Mouse (Mus musculus) heart, embryonic 15.5 days (tissue): Measurements from ENCODE around the gene D5Ertd579e. TPM values are rescaled to one million over a fixed set of nuclear protein-coding genes. Genes with fewer than 3 reads are reported as not detected.

ENCODE experiments used
- ATAC-seq: fragments of 200-750 bp; cut with Nextera tagmentation; replicated peaks from 2 replicates; pipeline ENCODE4 v1.8.0; 2017; ENCODE audit warnings: low read depth, moderate TSS enrichment; ENCODE audit not compliant: insufficient number of reproducible peaks, insufficient read depth, low FRiP score
- H3K27ac ChIP-seq: fragments of 300-500 bp; sonication (generic); 2 replicates; pipeline ENCODE4 v1.5.1; 2015; ENCODE audit warnings: mild to moderate bottlenecking, inconsistent platforms
- H3K27me3 ChIP-seq: fragments of 300-500 bp; sonication (generic); 2 replicates; pipeline ENCODE4 v1.6.1; 2015; ENCODE audit warnings: inconsistent platforms
- H3K36me3 ChIP-seq: fragments of 300-500 bp; sonication (generic); 2 replicates; pipeline ENCODE4 v1.6.1; 2015; ENCODE audit warnings: mild to moderate bottlenecking, inconsistent platforms
- H3K4me1 ChIP-seq: fragments of 300-500 bp; sonication (generic); replicated peaks from 2 replicates; pipeline ENCODE4 v1.6.1; 2015; ENCODE audit warnings: inconsistent platforms
- H3K4me2 ChIP-seq: fragments of 300-500 bp; sonication (generic); 2 replicates; pipeline ENCODE4 v1.6.1; 2015; ENCODE audit warnings: inconsistent platforms, mild to moderate bottlenecking, moderate library complexity
- H3K4me3 ChIP-seq: fragments of 300-500 bp; sonication (generic); 2 replicates; pipeline ENCODE4 v1.5.1; 2015; ENCODE audit warnings: mild to moderate bottlenecking, inconsistent platforms
- H3K9ac ChIP-seq: fragments of 300-500 bp; sonication (generic); 2 replicates; pipeline ENCODE4 v1.6.1; 2015; ENCODE audit warnings: mild to moderate bottlenecking, inconsistent platforms
- H3K9me3 ChIP-seq: fragments of 300-500 bp; sonication (generic); replicated peaks from 2 replicates; pipeline ENCODE4 v1.6.1; 2016; ENCODE audit warnings: inconsistent platforms
- WGBS: fragments of 180-500 bp; shearing (Covaris S2); methylation state at CpG from one replicate; pipeline ENCODE4 v1.1.7; 2015; ENCODE audit warnings: mixed read lengths; 5-methylcytosine and 5-hydroxymethylcytosine counted together
- polyA plus RNA-seq: library from polyadenylated mRNA; unstranded; fragments of >200 nt; fragmentation: Nextera tagmentation; extraction: Ambion mirVana; gene quantifications from 2 replicates; pipeline ENCODE4 v1.2.1, GENCODE M21; 2015

The D5Ertd579e gene
- polyA plus RNA-seq, 1 experiment from 2014 or later: 23.2 TPM

DNA sequence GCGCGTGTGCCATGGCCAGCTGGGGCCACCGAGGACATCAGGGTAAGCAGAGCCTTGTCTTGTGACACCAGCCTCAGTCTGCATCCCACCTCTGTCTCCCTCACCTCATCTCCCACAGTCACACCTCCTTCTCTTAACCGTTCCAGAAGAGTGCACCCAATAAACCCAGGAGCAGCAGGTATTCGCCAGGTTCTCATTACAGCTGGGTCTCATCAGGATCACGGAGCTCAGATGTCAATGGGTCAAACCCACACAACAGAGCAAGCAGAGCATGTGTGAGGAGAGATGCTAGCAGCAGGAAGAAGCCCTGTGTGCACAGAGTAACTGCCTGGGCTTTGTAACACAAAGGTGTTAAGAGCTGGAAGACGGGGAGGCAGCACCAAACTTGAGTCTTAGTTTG lies 115.9 kb downstream of the D5Ertd579e start:
- Histone ChIP-seq H3K36me3 (no peaks in the 10 kb centered on the region), H3K4me2 (no peak overlapping the region), H3K9ac (no peak overlapping the region), H3K4me1 (peaks cover 30% of the 10 kb centered on the region), H3K27me3 (no peaks in the 10 kb centered on the region), H3K4me3 (no peak overlapping the region), H3K27ac (no peak overlapping the region), H3K9me3 (no peaks in the 10 kb centered on the region)
- 84% methylated on average over 7 of the region's 7 CpGs for WGBS
- ATAC-seq: no peak

DNA sequence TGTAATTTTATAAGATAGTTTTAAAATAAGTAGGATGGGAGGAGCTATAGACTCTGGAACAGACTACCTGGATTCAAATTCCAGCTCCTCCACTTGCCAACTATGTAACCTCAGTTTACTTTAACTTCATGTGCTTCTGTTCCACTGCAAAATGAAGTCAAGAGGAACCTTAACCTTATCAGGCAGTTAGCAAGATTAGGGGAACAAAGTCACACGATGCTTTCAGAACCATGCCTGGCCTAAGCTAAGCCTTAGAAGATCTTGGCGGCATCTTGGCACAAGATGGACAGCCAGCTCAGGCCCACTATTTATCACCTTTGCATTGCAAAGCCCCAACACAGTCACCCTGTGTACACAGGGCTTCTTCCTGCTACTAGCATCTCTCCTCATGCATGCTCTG lies 116.8 kb downstream of the D5Ertd579e start:
- no peak for ATAC-seq
- H3K27ac ChIP-seq: no peak overlapping the region
- H3K36me3 ChIP-seq: no peaks in the 10 kb centered on the region
- H3K27me3 ChIP-seq: no peaks in the 10 kb centered on the region
- no peak overlapping the region for H3K9ac ChIP-seq
- H3K4me3 ChIP-seq: no peak overlapping the region
- 45% methylated on average over 2 of the region's 2 CpGs for WGBS
- H3K4me2 ChIP-seq: no peak overlapping the region
- H3K4me1 ChIP-seq: peaks cover 40% of the 10 kb centered on the region
- H3K9me3 ChIP-seq: no peaks in the 10 kb centered on the region

DNA sequence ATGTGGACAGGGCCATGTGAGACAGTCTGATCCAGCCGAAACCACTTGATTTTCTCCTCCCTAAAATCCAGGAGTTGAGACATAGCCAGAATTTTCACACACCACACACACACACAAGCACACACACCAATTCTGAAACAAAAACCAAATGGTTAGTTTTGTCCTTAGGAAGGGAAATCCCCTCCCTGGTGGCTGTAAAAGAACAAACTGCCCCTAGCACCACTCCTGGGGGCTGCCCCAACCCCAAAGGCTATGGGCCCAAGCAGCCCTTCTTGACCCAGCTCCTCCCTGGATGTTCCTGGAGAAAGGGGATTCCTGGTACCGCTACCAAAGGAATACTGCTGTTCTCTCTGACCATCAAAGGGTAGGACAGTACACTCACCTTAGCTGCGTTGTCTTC lies 119.4 kb downstream of the D5Ertd579e start:
- Histone ChIP-seq H3K4me2 (no peak overlapping the region), H3K4me1 (peaks cover 45% of the 10 kb centered on the region), H3K4me3 (no peak overlapping the region), H3K27ac (no peak overlapping the region), H3K36me3 (no peaks in the 10 kb centered on the region; the same call in 1 of the 2 replicates), H3K9ac (no peak overlapping the region), H3K9me3 (no peaks in the 10 kb centered on the region), H3K27me3 (no peaks in the 10 kb centered on the region)
- ATAC-seq: no peak
- 86% methylated on average over 3 of the region's 3 CpGs for WGBS

DNA sequence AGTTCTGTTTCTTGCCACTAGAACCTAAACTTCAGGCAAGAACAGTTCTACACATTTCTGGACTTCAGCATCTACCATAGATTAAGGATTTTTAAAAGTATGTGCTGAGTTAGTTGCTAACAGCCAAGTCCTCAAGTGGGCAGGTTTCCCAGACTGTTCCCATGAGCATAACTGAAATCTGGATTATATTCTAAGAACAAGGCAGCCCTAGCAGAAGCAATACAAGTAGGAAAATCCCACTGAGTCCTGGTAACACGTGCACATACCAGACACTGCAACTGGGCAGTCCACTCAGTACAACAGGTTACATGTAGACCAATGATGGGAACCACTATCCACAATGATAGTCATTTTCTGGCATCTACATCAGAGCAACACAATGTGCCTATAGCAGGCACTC lies 120.1 kb downstream of the D5Ertd579e start:
- H3K9ac ChIP-seq: no peak overlapping the region
- peaks cover 38% of the 10 kb centered on the region for H3K4me1 ChIP-seq
- H3K9me3 ChIP-seq: no peaks in the 10 kb centered on the region
- H3K27ac ChIP-seq: peak overlapping the region; percentile 63; the same call in 1 of the 2 replicates
- H3K36me3 ChIP-seq: no peaks in the 10 kb centered on the region; the same call in 1 of the 2 replicates
- no peak overlapping the region for H3K4me3 ChIP-seq
- ATAC-seq: no peak
- no peaks in the 10 kb centered on the region for H3K27me3 ChIP-seq
- H3K4me2 ChIP-seq: no peak overlapping the region
- 56% methylated on average over 1 of the region's 1 CpGs for WGBS

DNA sequence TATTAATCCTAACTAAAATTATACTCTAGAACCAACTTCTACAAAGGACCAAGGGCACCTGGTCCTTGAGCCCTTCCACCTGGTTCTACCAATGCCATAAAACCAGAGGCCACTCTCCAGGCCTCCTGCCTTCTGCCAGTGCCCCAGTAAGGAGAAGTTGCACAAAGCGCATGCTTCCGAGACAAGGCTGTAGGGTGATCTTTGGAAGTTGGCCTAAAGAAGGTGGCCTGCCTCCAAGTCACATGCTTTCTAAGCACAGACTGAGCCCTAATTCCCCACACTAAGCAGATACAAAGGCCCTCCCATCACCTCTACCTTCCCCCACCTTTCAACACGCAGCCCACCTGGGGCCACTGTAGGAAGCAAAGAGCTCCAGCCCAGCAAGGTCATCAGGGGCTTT lies 120.6 kb downstream of the D5Ertd579e start:
- no peak overlapping the region for H3K4me3 ChIP-seq
- 54% methylated on average over 3 of the region's 3 CpGs for WGBS
- ATAC-seq: no peak

DNA sequence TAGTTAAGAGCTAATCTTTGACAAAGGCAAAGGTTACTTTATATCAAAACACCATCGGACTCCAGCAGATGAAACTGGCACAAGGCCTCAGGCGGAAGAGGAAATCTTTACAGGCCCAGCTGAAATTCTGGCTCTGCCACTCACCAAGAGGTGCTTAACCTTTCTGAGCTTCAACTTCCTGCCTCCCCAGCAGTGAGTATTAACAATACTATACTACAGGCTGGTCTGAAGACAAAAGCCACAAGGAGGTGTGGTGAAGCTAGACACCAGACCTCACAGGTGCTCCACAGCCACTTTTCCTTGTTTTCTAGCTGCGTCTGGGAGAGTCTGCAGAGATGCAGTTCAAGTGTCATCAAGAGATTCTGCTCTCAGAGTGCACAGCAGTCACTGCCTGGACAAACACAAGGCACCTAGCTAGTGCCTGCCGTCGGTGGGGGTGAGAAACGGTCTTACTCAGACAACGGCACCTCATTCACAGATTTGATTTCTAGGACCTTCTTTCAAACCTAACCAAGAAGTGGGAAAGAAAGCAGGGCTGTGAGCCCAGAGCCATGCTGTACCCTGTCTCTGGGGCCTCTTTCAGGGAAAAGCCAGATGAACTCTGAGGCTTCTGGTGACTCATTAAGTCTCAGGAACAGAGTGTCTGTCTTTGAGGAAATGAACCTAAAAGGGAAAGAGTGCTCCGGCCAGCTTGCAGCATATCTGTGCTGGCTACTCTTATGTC lies 121.5 kb downstream of the D5Ertd579e start:
- ATAC-seq: no peak; the same call in 1 of the 2 replicates
- peak overlapping the region; percentile 63 for H3K27ac ChIP-seq
- no peaks in the 10 kb centered on the region; the same call in 1 of the 2 replicates for H3K36me3 ChIP-seq
- no peaks in the 10 kb centered on the region for H3K27me3 ChIP-seq
- no peaks in the 10 kb centered on the region for H3K9me3 ChIP-seq
- 24% methylated on average over 8 of the region's 8 CpGs for WGBS
- no peak overlapping the region for H3K4me3 ChIP-seq
- H3K9ac ChIP-seq: no peak overlapping the region
- no peak overlapping the region for H3K4me2 ChIP-seq
- H3K4me1 ChIP-seq: peaks cover 32% of the 10 kb centered on the region

More for the DNA sequence above, 120.6 kb downstream of the D5Ertd579e start:
- Histone ChIP-seq H3K4me2 (no peak overlapping the region), H3K4me1 (peaks cover 32% of the 10 kb centered on the region), H3K27me3 (no peaks in the 10 kb centered on the region), H3K9me3 (no peaks in the 10 kb centered on the region), H3K9ac (no peak overlapping the region), H3K36me3 (no peaks in the 10 kb centered on the region; the same call in 1 of the 2 replicates), H3K27ac (peak overlapping the region; percentile 63)

DNA sequence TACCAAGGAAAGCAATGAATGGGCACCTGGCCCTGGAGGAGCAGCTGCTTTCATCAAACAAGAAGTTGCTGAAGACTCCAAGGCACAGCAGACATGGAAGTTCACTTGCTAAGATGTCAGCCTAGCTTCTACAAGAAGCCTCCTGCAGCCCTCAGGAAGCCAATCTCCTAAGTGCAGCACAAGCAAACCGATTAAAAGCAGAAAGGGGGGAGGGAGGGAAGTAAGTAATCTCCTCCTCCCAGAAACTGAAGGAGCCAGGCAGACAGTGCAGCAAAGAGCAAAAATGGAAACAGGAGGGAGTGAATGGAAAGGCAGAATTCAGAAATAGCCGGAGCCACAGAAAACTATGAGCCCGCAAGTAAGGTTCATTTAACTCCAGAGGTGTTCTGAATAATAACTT lies 122.5 kb downstream of the D5Ertd579e start:
- peak overlapping the region; percentile 63; the same call in 1 of the 2 replicates for H3K27ac ChIP-seq
- no peak overlapping the region for H3K9ac ChIP-seq
- no peaks in the 10 kb centered on the region; the same call in 1 of the 2 replicates for H3K36me3 ChIP-seq
- no peak overlapping the region for H3K4me2 ChIP-seq
- no peak for ATAC-seq
- H3K27me3 ChIP-seq: no peaks in the 10 kb centered on the region
- peaks cover 29% of the 10 kb centered on the region for H3K4me1 ChIP-seq
- no peaks in the 10 kb centered on the region for H3K9me3 ChIP-seq
- no peak overlapping the region for H3K4me3 ChIP-seq
- WGBS: 29% methylated on average over 3 of the region's 3 CpGs

DNA sequence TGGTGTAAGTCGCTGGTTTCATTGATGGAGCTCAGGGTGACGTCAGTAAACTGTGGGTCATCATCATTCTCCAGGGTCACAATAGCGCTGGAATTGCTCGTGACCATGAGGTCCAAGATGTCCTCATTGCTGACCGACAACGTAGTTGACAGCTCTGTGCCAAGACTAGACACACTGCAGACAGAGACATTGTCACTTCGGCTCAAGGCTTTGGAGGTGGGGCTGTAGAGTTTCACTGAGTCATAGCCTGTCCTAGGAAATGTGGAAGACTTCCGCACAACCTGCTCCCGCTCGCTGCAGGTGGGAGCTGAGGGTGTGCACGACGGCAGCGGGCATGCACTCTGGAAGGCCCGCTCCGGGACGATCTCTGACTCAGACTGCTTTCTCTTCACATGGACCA lies 124.5 kb downstream of the D5Ertd579e start:
- Histone ChIP-seq H3K9me3 (no peaks in the 10 kb centered on the region), H3K4me3 (no peak overlapping the region), H3K36me3 (no peaks in the 10 kb centered on the region; the same call in 1 of the 2 replicates), H3K27me3 (no peaks in the 10 kb centered on the region), H3K4me2 (no peak overlapping the region), H3K27ac (no peak overlapping the region), H3K9ac (no peak overlapping the region), H3K4me1 (peaks cover 34% of the 10 kb centered on the region)
- no peak for ATAC-seq
- 89% methylated on average over 16 of the region's 16 CpGs for WGBS

DNA sequence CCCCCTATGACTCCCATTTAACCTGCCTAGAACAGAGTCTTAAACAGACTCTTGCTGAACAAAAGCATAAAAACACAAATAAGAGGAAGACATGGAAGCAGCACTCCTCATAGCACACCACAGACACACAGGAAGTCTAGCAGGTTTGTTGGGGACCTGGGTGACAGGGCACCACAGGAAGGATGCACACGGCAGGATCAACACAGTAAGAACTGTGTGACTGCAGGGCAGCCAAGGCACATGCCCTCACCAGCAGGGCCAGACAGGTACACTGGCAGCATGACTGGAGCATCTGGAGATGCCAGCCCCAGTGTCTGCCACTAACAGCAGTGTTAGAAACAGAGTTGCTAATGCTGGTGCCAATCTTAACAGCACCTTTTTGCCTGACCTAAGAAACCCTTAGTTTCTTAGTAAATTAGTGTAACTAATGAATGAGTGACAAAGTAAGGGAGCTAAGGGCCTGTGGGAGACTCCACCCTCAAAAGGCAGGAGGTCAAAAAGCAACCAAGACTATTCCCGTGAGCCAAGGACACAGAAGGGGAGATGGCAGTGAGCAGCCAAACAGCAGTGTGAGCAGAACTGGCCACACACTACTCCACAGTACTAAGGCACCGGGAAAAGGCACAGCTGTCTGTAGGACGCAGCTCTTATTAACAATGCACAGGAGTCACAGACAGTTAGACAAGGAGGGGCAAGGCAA lies 125.1 kb downstream of the D5Ertd579e start:
- Histone ChIP-seq H3K27me3 (no peaks in the 10 kb centered on the region), H3K36me3 (no peaks in the 10 kb centered on the region; the same call in 1 of the 2 replicates), H3K4me3 (no peak overlapping the region), H3K9ac (no peak overlapping the region), H3K27ac (no peak overlapping the region), H3K9me3 (no peaks in the 10 kb centered on the region), H3K4me1 (peaks cover 32% of the 10 kb centered on the region), H3K4me2 (no peak overlapping the region)
- 76% methylated on average over 4 of the region's 4 CpGs for WGBS
- ATAC-seq: no peak

DNA sequence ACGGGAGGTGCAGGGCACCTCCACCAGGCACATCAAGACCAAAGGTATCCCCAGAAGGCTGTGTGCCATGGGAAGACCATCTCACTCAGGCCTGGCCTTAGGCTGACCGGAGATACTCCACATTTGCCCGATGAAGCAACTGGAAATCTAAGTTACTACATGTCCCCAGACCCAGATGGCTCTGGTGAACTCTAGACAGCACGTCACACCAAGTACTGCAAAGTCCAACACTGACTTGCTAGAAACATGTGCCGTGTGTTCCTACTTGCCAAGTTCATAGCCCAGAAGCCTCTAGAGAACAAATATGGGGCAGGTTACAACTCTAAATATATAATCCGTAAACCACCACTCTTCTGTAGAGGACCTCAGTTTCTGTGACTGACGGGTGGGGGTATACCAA lies 125.7 kb downstream of the D5Ertd579e start:
- H3K27me3 ChIP-seq: no peaks in the 10 kb centered on the region
- ATAC-seq: no peak
- no peaks in the 10 kb centered on the region; the same call in 1 of the 2 replicates for H3K36me3 ChIP-seq
- 89% methylated on average over 7 of the region's 7 CpGs for WGBS
- H3K4me2 ChIP-seq: no peak overlapping the region
- H3K4me1 ChIP-seq: peaks cover 27% of the 10 kb centered on the region
- no peak overlapping the region for H3K9ac ChIP-seq
- H3K9me3 ChIP-seq: no peaks in the 10 kb centered on the region
- no peak overlapping the region for H3K4me3 ChIP-seq
- H3K27ac ChIP-seq: no peak overlapping the region

DNA sequence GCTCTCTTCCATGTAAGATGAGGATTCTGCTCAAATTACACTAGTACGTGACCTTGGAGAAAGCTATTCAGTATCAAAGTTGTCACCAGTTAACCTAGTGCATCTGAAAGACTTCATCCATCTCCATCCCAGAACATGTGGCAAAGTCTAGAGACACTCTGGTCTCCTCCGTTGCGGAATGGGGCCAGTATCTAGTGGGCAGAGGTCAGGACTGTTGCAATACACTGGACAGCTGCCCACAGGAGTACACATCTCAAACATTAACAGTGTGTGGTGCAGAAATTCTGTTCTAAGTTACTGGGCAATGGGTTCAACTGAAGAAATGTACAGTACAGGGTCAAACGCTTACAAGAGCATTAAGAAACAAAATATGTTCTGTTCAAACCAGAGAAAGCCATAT lies 127.7 kb downstream of the D5Ertd579e start:
- H3K4me2 ChIP-seq: no peak overlapping the region
- H3K4me3 ChIP-seq: no peak overlapping the region
- no peaks in the 10 kb centered on the region for H3K27me3 ChIP-seq
- H3K36me3 ChIP-seq: no peaks in the 10 kb centered on the region; the same call in 1 of the 2 replicates
- no peak overlapping the region for H3K9ac ChIP-seq
- WGBS: 70% methylated on average over 4 of the region's 4 CpGs
- peaks cover 14% of the 10 kb centered on the region for H3K4me1 ChIP-seq
- H3K9me3 ChIP-seq: no peaks in the 10 kb centered on the region
- no peak overlapping the region for H3K27ac ChIP-seq
- ATAC-seq: no peak
